Mouse (Mus musculus) granulocyte monocyte progenitor cell, adult 5-6 weeks (primary cell): ENCODE measurements around the gene Pifo. TPM values are rescaled to one million over a fixed set of nuclear protein-coding genes. Genes with fewer than 3 reads are reported as not detected.

Experiments
- ATAC-seq: replicated peaks from 2 replicates; pipeline ENCODE4 v1.8.0; 2016; ENCODE audit warnings: mild to moderate bottlenecking, moderate TSS enrichment, inconsistent platforms; ENCODE audit not compliant: poor library complexity, severe bottlenecking
- total RNA-seq, 2 experiments: library from RNA; stranded (forward) in 1 of 2; stranded (reverse) in 1 of 2; fragments of 200-712, 200-1000 nt in 1 of 2; fragments of >200 nt in 1 of 2; fragmentation: Nextera tagmentation in 1 of 2; gene quantifications; 2 replicates each; pipeline ENCODE4 v1.2.3; 2014 to 2017

Gene Pifo
- total RNA-seq, 2 experiments from 2014 or later, result not detected

DNA sequence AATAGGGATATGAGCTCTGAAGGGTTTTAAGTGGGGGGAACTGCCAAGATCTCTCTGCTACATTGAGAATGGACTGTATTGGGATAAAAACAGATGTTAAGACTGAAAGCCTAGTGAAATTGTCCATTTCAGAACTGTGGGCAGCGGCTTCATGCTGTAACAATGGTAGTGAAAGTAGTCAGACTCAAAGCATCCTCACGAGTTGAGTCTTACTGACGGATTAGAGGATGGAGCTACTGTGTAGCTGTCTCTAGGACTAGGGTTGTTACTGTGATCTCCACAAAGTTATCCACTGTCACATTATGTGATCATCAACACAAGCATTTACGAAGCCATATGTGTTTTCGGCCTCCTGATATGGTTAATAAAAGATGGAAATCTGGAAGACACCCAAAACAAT lies 56.2 kb downstream of the Pifo start:
- no peak for ATAC-seq

DNA sequence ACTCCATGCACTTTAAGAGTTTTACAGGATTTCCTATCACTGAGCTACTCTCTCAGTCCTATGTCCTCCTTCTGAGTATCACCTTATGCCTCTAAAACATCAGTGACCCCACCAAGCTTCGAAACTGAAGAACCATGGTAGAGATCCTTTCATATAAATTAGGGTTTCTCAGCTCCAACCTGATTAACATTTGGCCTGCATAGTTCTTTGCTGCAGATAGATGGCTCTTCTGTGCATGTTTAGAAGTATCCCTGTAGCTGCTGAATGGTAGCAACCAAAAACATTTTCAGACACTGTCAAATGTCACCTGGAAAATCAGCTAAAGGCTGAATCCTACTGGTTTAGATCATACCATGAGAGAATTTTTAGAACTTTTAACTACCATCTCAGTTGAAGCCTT lies 57.2 kb downstream of the Pifo start:
- ATAC-seq, result no peak

DNA sequence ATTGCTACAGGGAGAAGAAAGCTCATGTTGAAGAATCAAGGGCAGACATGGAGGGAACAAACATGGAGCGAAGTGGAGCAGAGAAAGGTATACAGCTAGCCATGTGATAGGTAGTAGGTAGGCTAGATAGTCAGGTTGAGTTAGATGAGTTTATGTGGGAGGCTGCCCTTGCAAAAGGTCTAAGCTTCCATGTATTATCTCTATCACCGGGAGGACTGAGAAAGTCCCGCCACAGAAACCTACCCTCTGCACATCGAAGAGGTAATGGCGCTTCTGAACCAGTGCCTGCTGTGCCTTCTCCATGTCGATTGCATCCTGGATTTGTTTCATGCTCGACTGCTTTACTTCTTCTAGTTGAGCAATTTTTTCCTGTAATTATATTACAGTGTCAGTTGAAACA lies 63.1 kb downstream of the Pifo start:
- no peak for ATAC-seq

Other genes with a start within 250 kb of the Pifo start
- 93.1 and 98.0 TPM in 2 replicates for gene Rap1a, start 213.3 kb downstream of the Pifo start, total RNA-seq (2014; fragmentation: Nextera tagmentation)
- 138 and 144 TPM in 2 replicates for gene Rap1a, start 213.3 kb downstream of the Pifo start, total RNA-seq (2017)
- 1.4 and 1.5 TPM in 2 replicates for gene Adora3, start 143.8 kb downstream of the Pifo start, total RNA-seq (2014; fragmentation: Nextera tagmentation)
- 0.26 and 1.9 TPM in 2 replicates for gene Adora3, start 143.8 kb downstream of the Pifo start, total RNA-seq (2017)
- gene Tmigd3, start 143.7 kb downstream of the Pifo start, total RNA-seq (2014; fragmentation: Nextera tagmentation), result 0.28 TPM in 1 of 2 replicates, not detected in the other
- gene Tmigd3, start 143.7 kb downstream of the Pifo start, total RNA-seq (2017), result not detected in 2 replicates
- gene I830077J02Rik, start 82.0 kb downstream of the Pifo start, total RNA-seq (2014; fragmentation: Nextera tagmentation), result 29.2 and 45.0 TPM in 2 replicates
- gene I830077J02Rik, start 82.0 kb downstream of the Pifo start, total RNA-seq (2017), result 22.2 and 22.4 TPM in 2 replicates
- 75.6 and 98.5 TPM in 2 replicates for gene Wdr77, start 55.3 kb downstream of the Pifo start, total RNA-seq (2014; fragmentation: Nextera tagmentation)
- gene Wdr77, start 55.3 kb downstream of the Pifo start, total RNA-seq (2017), result 35.9 and 49.0 TPM in 2 replicates
- gene Atp5f1, start 54.5 kb downstream of the Pifo start, total RNA-seq (2014; fragmentation: Nextera tagmentation), result 389 and 444 TPM in 2 replicates
- 507 and 649 TPM in 2 replicates for gene Atp5f1, start 54.5 kb downstream of the Pifo start, total RNA-seq (2017)
- 4.6 and 10.2 TPM in 2 replicates for gene Ovgp1, start 40.9 kb downstream of the Pifo start, total RNA-seq (2014; fragmentation: Nextera tagmentation)
- gene Ovgp1, start 40.9 kb downstream of the Pifo start, total RNA-seq (2017), result 0.78 and 0.88 TPM in 2 replicates
- not detected in 2 replicates for gene Chil5, start 18.2 kb upstream of the Pifo start, total RNA-seq (2014; fragmentation: Nextera tagmentation)
- 1.6 TPM in 1 of 2 replicates, not detected in the other for gene Chil5, start 18.2 kb upstream of the Pifo start, total RNA-seq (2017)
- gene Chia1, start 98.6 kb upstream of the Pifo start, total RNA-seq (2014; fragmentation: Nextera tagmentation), result not detected in 2 replicates
- 0.39 TPM in 1 of 2 replicates, not detected in the other for gene Chia1, start 98.6 kb upstream of the Pifo start, total RNA-seq (2017)
- gene Chil3, start 152.9 kb upstream of the Pifo start, total RNA-seq (2014; fragmentation: Nextera tagmentation), result 0.41 and 51.7 TPM in 2 replicates
- gene Chil3, start 152.9 kb upstream of the Pifo start, total RNA-seq (2017), result 63.3 and 79.3 TPM in 2 replicates
- gene Chil4, start 204.9 kb upstream of the Pifo start, total RNA-seq (2014; fragmentation: Nextera tagmentation), result not detected in 2 replicates
- gene Chil4, start 204.9 kb upstream of the Pifo start, total RNA-seq (2017), result not detected in 2 replicates